Mouse (Mus musculus): ENCODE measurements around the gene Cdc34b. TPM values are rescaled to one million over a fixed set of nuclear protein-coding genes. Genes with fewer than 3 reads are reported as not detected.
"Not testable (repeated sequence)": the region's sequence is repeated elsewhere in the genome, so short reads cannot be mapped to it uniquely, and the experiment has no call there.

Gene Cdc34b
- total RNA-seq (2021), result not detected
- long read RNA-seq, experiment 1, result 0 reads
- long read RNA-seq, experiment 2, result 0 reads

- H3K27ac ChIP-seq, result no peak within 1 kb of the TSS
- DNase-seq (ENCODE audit: low spot score in 2 of 2), result no peak
- H3K4me3 ChIP-seq, result no peak within 1 kb of the TSS
- no peak for TF ChIP-seq CTCF (conservative IDR thresholded peaks at IDR 0.05)
Observed at GRCm38 (mm10) chr11:94741732-94742272, at the start of gene Cdc34b. Cdc34b (plus strand) TSS chr11:94741782.

GRCm38 (mm10) chr11:94692502-94692901, 49.1 kb upstream of the Cdc34b start:
- not testable (repeated sequence) for DNase-seq (ENCODE audit: low spot score in 2 of 2); H3K4me3 ChIP-seq; H3K27ac ChIP-seq

- DNase-seq (ENCODE audit: low spot score in 2 of 2), result no peak
- Histone ChIP-seq H3K27ac (no peak overlapping the region), H3K4me3 (no peak overlapping the region)
- TF ChIP-seq CTCF (conservative IDR thresholded peaks at IDR 0.05), result no peak
Observed at GRCm38 (mm10) chr11:94695508-94695907, 46.1 kb upstream of the Cdc34b start.

GRCm38 (mm10) chr11:94697140-94697539, 44.4 kb upstream of the Cdc34b start:
- Histone ChIP-seq H3K27ac (no peak overlapping the region), H3K4me3 (no peak overlapping the region)
- no peak for DNase-seq (ENCODE audit: low spot score in 2 of 2)
- peak; percentile 43 for TF ChIP-seq CTCF (conservative IDR thresholded peaks at IDR 0.05)

GRCm38 (mm10) chr11:94697703-94698464, 43.7 kb upstream of the Cdc34b start:
- no peak for DNase-seq (ENCODE audit: low spot score in 2 of 2)
- no peak overlapping the region for H3K27ac ChIP-seq
- no peak for TF ChIP-seq CTCF (conservative IDR thresholded peaks at IDR 0.05)
- no peak overlapping the region for H3K4me3 ChIP-seq

GRCm38 (mm10) chr11:94699399-94699798, 42.2 kb upstream of the Cdc34b start:
- DNase-seq (ENCODE audit: low spot score in 2 of 2), result no peak
- no peak for TF ChIP-seq CTCF (conservative IDR thresholded peaks at IDR 0.05)
- Histone ChIP-seq H3K4me3 (no peak overlapping the region), H3K27ac (no peak overlapping the region)

- H3K4me3 ChIP-seq, result no peak overlapping the region
- no peak for TF ChIP-seq CTCF (conservative IDR thresholded peaks at IDR 0.05)
- no peak for DNase-seq (ENCODE audit: low spot score in 2 of 2)
- no peak overlapping the region for H3K27ac ChIP-seq
Observed at GRCm38 (mm10) chr11:94701401-94702215, 40.0 kb upstream of the Cdc34b start.

GRCm38 (mm10) chr11:94702216-94702610, 39.4 kb upstream of the Cdc34b start:
- no peak overlapping the region for H3K27ac ChIP-seq
- no peak overlapping the region for H3K4me3 ChIP-seq
- no peak for DNase-seq (ENCODE audit: low spot score in 2 of 2)
- no peak for TF ChIP-seq CTCF (conservative IDR thresholded peaks at IDR 0.05)

- peak; percentile 27; the same call in 1 of the 2 replicates for TF ChIP-seq CTCF (conservative IDR thresholded peaks at IDR 0.05)
- no peak for DNase-seq (ENCODE audit: low spot score in 2 of 2)
- H3K27ac ChIP-seq, result no peak overlapping the region
- H3K4me3 ChIP-seq, result no peak overlapping the region
Observed at GRCm38 (mm10) chr11:94704020-94704419, 37.6 kb upstream of the Cdc34b start.

GRCm38 (mm10) chr11:94704472-94704871, 37.1 kb upstream of the Cdc34b start, which contains the start of gene Gm11541:
Gm11541 (minus strand) TSS chr11:94704499.
- TF ChIP-seq CTCF (conservative IDR thresholded peaks at IDR 0.05), result no peak
- no peak for DNase-seq (ENCODE audit: low spot score in 2 of 2)
- H3K4me3 ChIP-seq, result no peak within 1 kb of the TSS
- no peak within 1 kb of the TSS for H3K27ac ChIP-seq

- TF ChIP-seq CTCF (conservative IDR thresholded peaks at IDR 0.05), result no peak
- no peak for DNase-seq (ENCODE audit: low spot score in 2 of 2)
- no peak overlapping the region for H3K4me3 ChIP-seq
- H3K27ac ChIP-seq, result no peak overlapping the region
Observed at GRCm38 (mm10) chr11:94713246-94713860, 28.2 kb upstream of the Cdc34b start.

- Histone ChIP-seq H3K27ac (no peak overlapping the region), H3K4me3 (no peak overlapping the region)
- peak in 1 of 2 experiments; percentile 28 for DNase-seq (ENCODE audit: low spot score in 2 of 2)
- TF ChIP-seq CTCF (conservative IDR thresholded peaks at IDR 0.05), result no peak
Observed at GRCm38 (mm10) chr11:94715622-94716021, 26.0 kb upstream of the Cdc34b start.

- no peak overlapping the region for H3K27ac ChIP-seq
- H3K4me3 ChIP-seq, result no peak overlapping the region
- peak in 1 of 2 experiments; percentile 37 for DNase-seq (ENCODE audit: low spot score in 2 of 2)
- peak; percentile 72 for TF ChIP-seq CTCF (conservative IDR thresholded peaks at IDR 0.05)
Observed at GRCm38 (mm10) chr11:94716754-94717153, 24.8 kb upstream of the Cdc34b start.
